8 mouse cellular contexts compared by ENCODE assay signal in the genomic region with DNA sequence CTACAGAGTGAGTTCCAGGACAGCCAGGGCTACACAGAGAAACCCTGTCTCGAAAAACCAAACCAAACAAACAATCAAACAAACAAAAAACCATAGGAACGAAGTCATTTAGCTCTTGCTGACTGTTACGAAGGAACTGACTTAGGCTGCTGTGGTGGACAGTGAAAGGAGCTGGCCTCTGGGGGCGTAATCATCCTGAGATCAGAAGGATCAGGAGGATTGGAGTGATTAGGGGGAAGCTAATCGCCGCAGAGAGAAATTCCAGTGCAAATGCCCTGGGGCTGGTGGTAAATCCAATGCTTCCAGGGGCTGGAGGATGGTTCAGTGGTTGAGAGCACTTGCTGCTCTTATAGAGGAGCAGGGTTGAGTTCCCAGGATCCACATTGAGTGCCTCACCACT. TPM values are rescaled to one million over a fixed set of nuclear protein-coding genes. Genes with fewer than 3 reads are reported as not detected.
DNase-seq lines count a peak whose midpoint lies in the region; ATAC-seq and TF ChIP-seq lines count a peak whose summit lies in the region.

No protein-coding gene starts in this region.

- no peak for DNase-seq in kidney, postnatal 0 days (ENCODE audit: low spot score)
- no peak for DNase-seq in kidney, postnatal 14 days
- no peak for DNase-seq in limb, embryonic 11.5 days (ENCODE audit: low spot score)
- DNase-seq in natural killer cell, adult 2 months (ENCODE audit: low spot score in 2 of 2) = no peak
- no peak for DNase-seq in lung, postnatal 14 days
- DNase-seq in cerebellum, adult 8-10 months = no peak

- no peak for TF ChIP-seq CTCF in kidney, postnatal 0 days (IDR thresholded peaks at IDR 0.05; ENCODE audit: low read depth)

- no peaks in the 10 kb centered on the region for H3K4me1 ChIP-seq in kidney, postnatal 0 days (replicated peaks; ENCODE audit: insufficient read depth, low read length)
- H3K4me1 ChIP-seq in embryonic facial prominence, embryonic 13.5 days = peaks cover 14% of the 10 kb centered on the region
- peaks cover 4% of the 10 kb centered on the region; the same call in 1 of the 2 replicates for H3K4me1 ChIP-seq in limb, embryonic 11.5 days (ENCODE audit: control insufficient read depth, insufficient read depth, low read length)
- peaks cover 20% of the 10 kb centered on the region for H3K4me1 ChIP-seq in neural tube, embryonic 15.5 days

- H3K4me2 ChIP-seq in kidney, postnatal 0 days (ENCODE audit: low read length) = peak overlapping the region; percentile 82
- peak overlapping the region; percentile 78 for H3K4me2 ChIP-seq in embryonic facial prominence, embryonic 13.5 days
- peak overlapping the region; percentile 81; the same call in 1 of the 2 replicates for H3K4me2 ChIP-seq in limb, embryonic 11.5 days (ENCODE audit: low read depth, severe bottlenecking)
- peak overlapping the region; percentile 74 for H3K4me2 ChIP-seq in neural tube, embryonic 15.5 days

- no peak overlapping the region for H3K4me3 ChIP-seq in kidney, postnatal 0 days (replicated peaks; ENCODE audit: low read depth, low read length)
- H3K4me3 ChIP-seq in embryonic facial prominence, embryonic 13.5 days = peak overlapping the region; percentile 90
- H3K4me3 ChIP-seq in limb, embryonic 11.5 days (ENCODE audit: low read depth, low read length) = peak overlapping the region; percentile 95; the same call in 1 of the 2 replicates
- peak overlapping the region; percentile 100 for H3K4me3 ChIP-seq in neural tube, embryonic 15.5 days (replicated peaks)

- no peak for ATAC-seq in kidney, postnatal 0 days (replicated peaks; ENCODE audit: low FRiP score, low read depth)
- no peak for ATAC-seq in embryonic facial prominence, embryonic 13.5 days (ENCODE audit: insufficient number of reproducible peaks, insufficient read depth, low FRiP score, low TSS enrichment, low read depth)
- no peak for ATAC-seq in limb, embryonic 11.5 days (ENCODE audit: insufficient number of reproducible peaks, low FRiP score, low TSS enrichment, low read depth)
- no peak for ATAC-seq in neural tube, embryonic 15.5 days (ENCODE audit: low FRiP score)

- H3K9ac ChIP-seq in kidney, postnatal 0 days (ENCODE audit: low read depth, low read length) = no peak overlapping the region
- H3K9ac ChIP-seq in embryonic facial prominence, embryonic 13.5 days = peak overlapping the region; percentile 80; the same call in 1 of the 2 replicates
- no peak overlapping the region for H3K9ac ChIP-seq in limb, embryonic 11.5 days (ENCODE audit: low read length)
- H3K9ac ChIP-seq in neural tube, embryonic 15.5 days (replicated peaks) = no peak overlapping the region

- WGBS in kidney, postnatal 0 days = 75% methylated on average over 6 of the region's 6 CpGs
- WGBS in embryonic facial prominence, embryonic 13.5 days = 48% methylated on average over 6 of the region's 6 CpGs
- 75% methylated on average over 6 of the region's 6 CpGs for WGBS in limb, embryonic 11.5 days
- 80% methylated on average over 6 of the region's 6 CpGs for WGBS in neural tube, embryonic 15.5 days

- no peaks in the 10 kb centered on the region for H3K9me3 ChIP-seq in kidney, postnatal 0 days (replicated peaks; ENCODE audit: low read length)
- no peaks in the 10 kb centered on the region for H3K9me3 ChIP-seq in embryonic facial prominence, embryonic 13.5 days
- H3K9me3 ChIP-seq in limb, embryonic 11.5 days (ENCODE audit: control insufficient read depth, low read length) = no peaks in the 10 kb centered on the region
- H3K9me3 ChIP-seq in neural tube, embryonic 15.5 days (replicated peaks) = no peaks in the 10 kb centered on the region

- H3K27me3 ChIP-seq in kidney, postnatal 0 days (ENCODE audit: insufficient read depth, low read length) = no peaks in the 10 kb centered on the region
- H3K27me3 ChIP-seq in embryonic facial prominence, embryonic 13.5 days = no peaks in the 10 kb centered on the region
- H3K27me3 ChIP-seq in limb, embryonic 11.5 days (ENCODE audit: control insufficient read depth, insufficient read depth, low read length) = no peaks in the 10 kb centered on the region
- no peaks in the 10 kb centered on the region for H3K27me3 ChIP-seq in neural tube, embryonic 15.5 days (replicated peaks)

- no peak overlapping the region for H3K27ac ChIP-seq in kidney, postnatal 0 days
- no peak overlapping the region for H3K27ac ChIP-seq in embryonic facial prominence, embryonic 13.5 days
- H3K27ac ChIP-seq in limb, embryonic 11.5 days (replicated peaks; ENCODE audit: low read depth, low read length) = no peak overlapping the region
- H3K27ac ChIP-seq in neural tube, embryonic 15.5 days (replicated peaks) = no peak overlapping the region

- peaks cover 32% of the 10 kb centered on the region for H3K36me3 ChIP-seq in kidney, postnatal 0 days (ENCODE audit: insufficient read depth, low read length)
- H3K36me3 ChIP-seq in embryonic facial prominence, embryonic 13.5 days = peaks cover 47% of the 10 kb centered on the region
- peaks cover 15% of the 10 kb centered on the region for H3K36me3 ChIP-seq in limb, embryonic 11.5 days (ENCODE audit: control insufficient read depth, insufficient read depth, low read length)
- H3K36me3 ChIP-seq in neural tube, embryonic 15.5 days = peaks cover 46% of the 10 kb centered on the region

RNA-seq across cellular contexts. Expression of gene Ddx55, which starts 0.9 kb away (rescaled TPM):
- polyA plus RNA-seq in kidney, postnatal 0 days (2015; fragmentation: Nextera tagmentation; extraction: Ambion mirVana) = 7.5 and 8.3 TPM in 2 replicates
- 19.3 and 19.6 TPM in 2 replicates for polyA plus RNA-seq in embryonic facial prominence, embryonic 13.5 days (2015; fragmentation: Nextera tagmentation; extraction: Ambion mirVana)
- polyA plus RNA-seq in limb, embryonic 11.5 days (2014; fragmentation: Nextera tagmentation; extraction: Ambion mirVana) = 14.4 and 15.3 TPM in 2 replicates
- polyA plus RNA-seq in neural tube, embryonic 15.5 days (2015; fragmentation: Nextera tagmentation; extraction: Ambion mirVana) = 24.9 and 28.1 TPM in 2 replicates

RNA-seq across cellular contexts. Expression of gene Tmed2, which starts 13.1 kb away (rescaled TPM):
- polyA plus RNA-seq in kidney, postnatal 0 days (2015; fragmentation: Nextera tagmentation; extraction: Ambion mirVana) = 561 and 572 TPM in 2 replicates
- polyA plus RNA-seq in embryonic facial prominence, embryonic 13.5 days (2015; fragmentation: Nextera tagmentation; extraction: Ambion mirVana) = 508 and 520 TPM in 2 replicates
- 501 and 517 TPM in 2 replicates for polyA plus RNA-seq in limb, embryonic 11.5 days (2014; fragmentation: Nextera tagmentation; extraction: Ambion mirVana)
- 336 and 384 TPM in 2 replicates for polyA plus RNA-seq in neural tube, embryonic 15.5 days (2015; fragmentation: Nextera tagmentation; extraction: Ambion mirVana)

RNA-seq across cellular contexts. Expression of gene Rilpl1, which starts 22.4 kb away (rescaled TPM):
- polyA plus RNA-seq in kidney, postnatal 0 days (2015; fragmentation: Nextera tagmentation; extraction: Ambion mirVana) = 24.2 and 27.2 TPM in 2 replicates
- 23.3 and 24.5 TPM in 2 replicates for polyA plus RNA-seq in embryonic facial prominence, embryonic 13.5 days (2015; fragmentation: Nextera tagmentation; extraction: Ambion mirVana)
- polyA plus RNA-seq in limb, embryonic 11.5 days (2014; fragmentation: Nextera tagmentation; extraction: Ambion mirVana) = 30.0 and 30.7 TPM in 2 replicates
- polyA plus RNA-seq in neural tube, embryonic 15.5 days (2015; fragmentation: Nextera tagmentation; extraction: Ambion mirVana) = 14.3 and 14.6 TPM in 2 replicates

RNA-seq across cellular contexts. Expression of gene Eif2b1, which starts 25.3 kb away (rescaled TPM):
- 64.4 and 66.0 TPM in 2 replicates for polyA plus RNA-seq in kidney, postnatal 0 days (2015; fragmentation: Nextera tagmentation; extraction: Ambion mirVana)
- 74.1 and 76.3 TPM in 2 replicates for polyA plus RNA-seq in embryonic facial prominence, embryonic 13.5 days (2015; fragmentation: Nextera tagmentation; extraction: Ambion mirVana)
- polyA plus RNA-seq in limb, embryonic 11.5 days (2014; fragmentation: Nextera tagmentation; extraction: Ambion mirVana) = 83.1 and 85.1 TPM in 2 replicates
- polyA plus RNA-seq in neural tube, embryonic 15.5 days (2015; fragmentation: Nextera tagmentation; extraction: Ambion mirVana) = 58.1 and 65.3 TPM in 2 replicates

RNA-seq across cellular contexts. Expression of gene Gtf2h3, which starts 25.3 kb away (rescaled TPM):
- polyA plus RNA-seq in kidney, postnatal 0 days (2015; fragmentation: Nextera tagmentation; extraction: Ambion mirVana) = 44.6 and 49.3 TPM in 2 replicates
- 69.1 and 72.3 TPM in 2 replicates for polyA plus RNA-seq in embryonic facial prominence, embryonic 13.5 days (2015; fragmentation: Nextera tagmentation; extraction: Ambion mirVana)
- polyA plus RNA-seq in limb, embryonic 11.5 days (2014; fragmentation: Nextera tagmentation; extraction: Ambion mirVana) = 98.7 and 107 TPM in 2 replicates
- polyA plus RNA-seq in neural tube, embryonic 15.5 days (2015; fragmentation: Nextera tagmentation; extraction: Ambion mirVana) = 39.5 and 46.0 TPM in 2 replicates
